Mouse (Mus musculus) spleen, adult 18-20 months (tissue): ENCODE measurements around the gene Bckdk.
A peak's percentile ranks its signal among the peaks of the same experiment; 100 is the strongest.

ENCODE experiments used
- DNase-seq, 2 experiments: peaks; one replicate each; pipeline ENCODE4 v3.0.0; 2022; ENCODE audit warnings: mixed read lengths in 2 of 2

The Bckdk gene

DNA sequence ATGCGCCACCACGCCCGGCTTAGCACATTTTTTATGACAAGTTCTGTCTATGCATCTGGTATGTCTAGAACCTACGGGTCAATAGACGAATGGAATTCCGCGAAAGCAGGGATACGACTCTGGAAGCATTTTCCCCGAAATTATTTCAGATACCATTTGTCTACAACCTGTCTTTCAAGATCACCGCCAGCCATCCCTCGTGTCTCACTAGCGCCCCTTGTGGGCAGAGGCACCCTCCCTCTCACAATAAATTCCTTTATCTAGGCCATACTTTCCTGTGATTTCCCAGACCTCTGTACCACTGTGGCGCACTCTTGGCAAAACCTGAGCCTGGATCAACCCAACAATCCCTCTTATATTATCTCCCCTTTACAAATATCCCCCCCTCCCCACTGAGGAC, 7.5 kb upstream of the Bckdk start:
- DNase-seq: peak; percentile 45 to 71

DNA sequence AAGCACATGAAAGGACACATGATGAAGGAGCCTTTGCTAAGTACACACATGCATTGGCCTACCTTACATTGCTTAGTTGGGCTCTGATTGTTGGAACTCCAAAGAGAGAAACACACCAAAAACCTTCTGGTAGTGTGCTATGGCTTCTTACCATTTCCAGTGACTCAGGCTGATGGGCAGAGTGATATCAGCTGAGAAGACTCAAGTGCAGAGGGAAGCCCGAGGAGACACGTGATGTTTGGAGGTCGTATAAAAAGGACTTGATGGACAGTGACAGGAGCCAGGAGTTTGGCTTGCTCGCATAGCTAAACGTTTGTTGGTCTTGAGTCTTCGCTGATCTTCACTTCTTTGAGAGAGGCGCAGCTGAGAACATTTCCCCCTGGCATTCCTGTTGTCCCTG, 6.3 kb upstream of the Bckdk start:
- DNase-seq: no peak

GRCm38 (mm10) chr7:127898179-127898956, 5.5 kb upstream of the Bckdk start:
- no peak for DNase-seq

DNA sequence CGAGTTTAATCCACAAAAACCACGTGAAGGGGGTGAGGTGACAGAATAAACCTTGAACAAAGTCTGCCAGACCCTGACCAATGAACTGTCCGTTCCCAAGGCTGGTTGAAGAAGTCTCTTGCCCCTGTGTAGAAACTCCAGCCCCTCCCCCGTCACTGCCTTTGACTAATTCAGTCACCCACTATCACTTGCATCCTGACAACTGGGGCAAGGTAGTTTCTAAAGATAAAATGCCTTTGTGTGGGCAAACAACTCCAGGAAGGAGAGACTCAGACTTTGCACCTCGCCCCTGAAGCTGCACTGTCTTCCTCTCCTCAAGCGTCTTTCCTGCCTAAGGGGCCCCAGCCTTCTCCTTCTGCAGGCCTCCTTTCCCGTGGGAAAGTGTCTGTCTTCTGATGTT, 3.9 kb upstream of the Bckdk start:
- no peak for DNase-seq

GRCm38 (mm10) chr7:127901772-127902171, 2.1 kb upstream of the Bckdk start:
- no peak for DNase-seq

GRCm38 (mm10) chr7:127907939-127908338, 4.1 kb downstream of the Bckdk start:
- DNase-seq: no peak

DNA sequence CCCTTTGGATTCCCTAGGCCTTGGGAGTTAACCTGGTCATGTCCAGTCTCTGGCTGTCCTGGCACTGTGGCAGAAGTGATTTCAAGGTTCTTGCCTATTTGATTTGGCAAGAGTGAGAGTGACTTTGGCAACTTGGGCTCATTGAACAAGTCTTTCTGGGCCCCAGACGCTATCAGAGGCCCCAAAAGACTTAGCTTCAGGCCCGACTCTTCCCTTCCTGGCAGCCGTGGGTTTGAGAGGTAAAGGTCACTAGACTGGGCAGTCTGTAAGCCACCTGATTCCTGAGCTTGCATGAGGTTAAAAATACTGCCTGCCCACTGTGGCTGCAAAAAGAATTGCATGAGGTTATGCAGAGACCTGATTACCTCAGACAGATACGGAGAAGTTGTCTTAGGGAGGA, 4.8 kb downstream of the Bckdk start:
- no peak for DNase-seq

- DNase-seq: peak; percentile 69 to 79
Observed at GRCm38 (mm10) chr7:127912190-127912871, 8.4 kb downstream of the Bckdk start, which contains the start of gene Kat8. TSS of gene Kat8 (plus strand) at chr7:127912516.

DNA sequence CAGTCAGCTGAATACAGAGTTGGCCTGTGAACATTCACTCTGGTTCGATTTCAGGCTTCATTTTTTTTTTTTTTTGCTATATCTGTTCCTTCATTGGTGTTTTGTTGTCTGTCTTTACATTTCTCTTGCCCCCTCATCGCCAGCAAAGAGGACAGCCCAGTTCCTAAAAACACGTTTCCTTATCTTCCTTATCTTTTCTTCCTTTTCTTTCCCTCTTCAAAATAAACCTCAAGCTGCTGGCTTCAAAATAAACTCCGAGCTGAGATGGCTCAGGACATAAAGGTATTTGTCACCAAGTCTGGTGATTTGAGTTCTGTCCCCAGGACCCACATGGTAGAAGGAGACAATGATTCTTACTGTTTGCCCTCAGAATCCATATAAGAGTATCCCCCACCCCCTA, 9.1 kb downstream of the Bckdk start:
- no peak for DNase-seq

GRCm38 (mm10) chr7:127915293-127915692, 11.4 kb downstream of the Bckdk start:
- no peak for DNase-seq

GRCm38 (mm10) chr7:127918203-127918602, 14.3 kb downstream of the Bckdk start:
- DNase-seq: peak in 1 of 2 experiments; percentile 70

- peak in 1 of 2 experiments; percentile 33 for DNase-seq
Observed at GRCm38 (mm10) chr7:127919290-127919689, 15.4 kb downstream of the Bckdk start.

DNA sequence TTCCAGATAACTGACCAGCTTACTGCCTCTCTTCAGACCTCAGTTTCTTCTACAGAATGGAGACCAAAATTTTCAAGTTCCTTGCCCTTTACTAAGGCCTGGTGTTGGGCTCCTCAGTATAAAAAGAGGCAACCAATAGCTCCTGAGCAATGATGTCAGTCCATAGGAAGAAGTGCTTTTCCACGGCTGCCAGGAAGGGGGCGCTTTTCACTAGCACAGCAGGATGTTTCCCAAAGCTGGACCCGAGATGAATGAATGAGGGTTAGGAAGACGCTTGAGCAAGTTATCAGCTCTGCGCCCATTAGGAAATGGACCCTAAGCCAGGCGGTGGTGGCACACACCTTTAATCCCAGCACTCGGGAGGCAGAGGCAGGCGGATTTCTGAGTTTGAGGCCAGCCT, 17.6 kb downstream of the Bckdk start:
- DNase-seq: no peak

GRCm38 (mm10) chr7:127922451-127923275, 18.8 kb downstream of the Bckdk start:
- peak in 1 of 2 experiments; percentile 39 for DNase-seq

DNA sequence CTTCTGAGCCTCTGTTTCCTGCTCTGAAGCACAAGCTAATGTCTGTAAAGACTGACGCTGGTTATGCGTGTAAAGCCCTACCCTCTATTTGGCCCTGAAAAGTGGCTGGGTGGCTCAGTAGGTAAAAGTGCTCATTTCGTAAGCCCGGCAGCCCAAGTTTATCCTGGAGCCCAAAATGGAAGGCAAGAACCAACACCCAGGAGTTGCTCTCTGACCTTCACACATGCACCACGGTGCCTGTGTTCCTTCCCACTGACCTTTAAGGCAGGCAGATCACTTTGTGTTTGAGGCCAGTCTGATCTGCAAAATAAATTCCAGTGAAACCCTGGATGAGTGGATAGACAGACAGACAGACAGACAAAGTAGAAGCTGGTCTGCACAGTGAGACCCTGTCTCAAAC, 19.8 kb downstream of the Bckdk start:
- no peak for DNase-seq

- no peak for DNase-seq
Observed at GRCm38 (mm10) chr7:127925252-127925651, 21.4 kb downstream of the Bckdk start.

DNA sequence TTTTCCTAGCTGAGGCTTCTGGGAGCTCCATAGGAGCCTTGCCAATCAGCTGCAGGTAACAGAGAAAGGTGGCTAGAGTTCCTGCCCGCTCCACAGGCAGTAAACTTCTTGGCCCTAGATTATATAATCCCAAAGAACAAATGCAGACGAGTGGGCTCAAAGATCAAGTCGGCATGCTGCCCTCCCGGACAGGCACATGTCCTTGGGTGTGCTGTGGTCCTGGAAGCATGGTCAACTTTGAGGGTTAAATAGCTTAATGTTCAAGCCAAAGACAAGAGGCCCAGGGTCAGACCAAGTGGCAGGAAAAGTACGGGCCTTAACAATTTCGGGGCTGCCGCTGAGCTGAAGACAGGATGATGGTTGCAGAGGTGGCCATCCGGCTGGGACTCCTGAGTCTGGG, 22.2 kb downstream of the Bckdk start:
- no peak for DNase-seq

- DNase-seq: no peak
Observed at GRCm38 (mm10) chr7:127926846-127927245, 23.0 kb downstream of the Bckdk start.

GRCm38 (mm10) chr7:127927726-127928125, 23.8 kb downstream of the Bckdk start:
- no peak for DNase-seq

DNA sequence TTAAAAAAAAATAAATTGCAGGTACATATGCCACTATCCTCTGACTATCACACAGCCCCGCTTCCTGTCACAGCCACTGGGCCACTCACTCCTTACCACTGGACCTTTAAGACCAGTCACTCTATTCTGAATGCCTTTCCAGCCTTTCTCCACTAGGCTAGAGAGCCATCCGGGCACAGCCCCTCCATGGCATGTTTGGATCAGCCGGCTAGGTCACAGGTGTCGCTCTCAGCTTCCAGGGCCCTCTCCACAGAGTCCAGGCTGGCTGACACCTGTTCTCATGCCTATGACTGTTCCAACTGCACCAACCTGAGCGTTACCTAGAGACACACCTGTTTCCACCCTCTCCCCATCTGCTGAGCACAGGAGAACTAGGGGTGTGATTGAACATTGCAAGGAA, 24.7 kb downstream of the Bckdk start:
- no peak for DNase-seq

- no peak for DNase-seq
Observed at GRCm38 (mm10) chr7:127929923-127930322, 26.0 kb downstream of the Bckdk start, which contains the start of gene Prss8. TSS of gene Prss8 (minus strand) at chr7:127930104.

- no peak for DNase-seq
Observed at GRCm38 (mm10) chr7:127930636-127931035, 26.8 kb downstream of the Bckdk start.
